ENCODE assay signal across 9 mouse cellular contexts in genomic region chr10:70121406-70121695, GRCm38 (mm10). TPM values are rescaled to one million over a fixed set of nuclear protein-coding genes. Genes with fewer than 3 reads are reported as not detected.
A peak's percentile ranks its signal among the peaks of the same experiment; 100 is the strongest.
DNase-seq lines count a peak whose midpoint lies in the region; ATAC-seq and TF ChIP-seq lines count a peak whose summit lies in the region.
"Had no signal": no experiment of that assay in that cellular context is flagged by ENCODE, and none has a peak within 500 bp of the region (broad histone marks: within the 10 kb centered on the region; RNA-seq: fewer than 3 reads in every experiment).

No protein-coding gene starts in this region.

- peak; percentile 69 for ATAC-seq in liver, embryonic 14.5 days (ENCODE audit: insufficient read depth)

- TF ChIP-seq EP300 in liver, embryonic 14.5 days (IDR thresholded peaks at IDR 0.05; ENCODE audit: low read depth), result no peak

- no peak overlapping the region; the same call in 1 of the 2 replicates for H3K9ac ChIP-seq in liver, embryonic 14.5 days (replicated peaks)

- H3K4me3 ChIP-seq in heart, embryonic 10.5 days, result no peak overlapping the region
- H3K4me3 ChIP-seq in liver, embryonic 14.5 days (ENCODE audit: insufficient read depth in 1 of 2, low read depth in 2 of 2, low read length in 2 of 2), result peak overlapping the region; percentile 11 to 32

- TF ChIP-seq CTCF in liver, embryonic 14.5 days (IDR thresholded peaks at IDR 0.05; ENCODE audit: low read depth), result no peak

- DNase-seq in heart, embryonic 10.5 days (ENCODE audit: low spot score), result no peak
- no peak for DNase-seq in heart, adult 8-10 months (ENCODE audit: low spot score)
- peak; percentile 15 for DNase-seq in spleen, adult 12 weeks (ENCODE audit: low spot score)
- no peak for DNase-seq in spleen, postnatal 4 days (ENCODE audit: low spot score in 2 of 2)
- no peak for DNase-seq in liver, embryonic 14.5 days (ENCODE audit: low read depth in 3 of 3, low spot score in 3 of 3)
- DNase-seq in ovary, adult 18-20 months (ENCODE audit: low spot score), result no peak
- no peak for DNase-seq in cerebellum, adult 11-12 months
- DNase-seq in kidney, adult 9 months, result no peak

- H3K4me2 ChIP-seq in liver, embryonic 14.5 days (ENCODE audit: low read depth), result peak overlapping the region; percentile 61

- H3K4me1 ChIP-seq in heart, embryonic 10.5 days, result peaks cover 80% of the 10 kb centered on the region
- peaks cover 59 to 63% of the 10 kb centered on the region in 2 experiments for H3K4me1 ChIP-seq in liver, embryonic 14.5 days (replicated peaks; ENCODE audit: control insufficient read depth in 2 of 2, insufficient read depth in 2 of 2, low read length in 1 of 2)

- WGBS in heart, embryonic 10.5 days, result 65% methylated on average over 8 of the region's 8 CpGs
- 14% methylated on average over 8 of the region's 8 CpGs for WGBS in liver, embryonic 14.5 days (ENCODE audit: insufficient replicate concordance)

- H3K9me3 ChIP-seq in heart, embryonic 10.5 days, result no peaks in the 10 kb centered on the region
- no peaks in the 10 kb centered on the region for H3K9me3 ChIP-seq in liver, embryonic 14.5 days (ENCODE audit: control insufficient read depth, low read length)

- H3K36me3 ChIP-seq in heart, embryonic 10.5 days, result peaks cover under 1% of the 10 kb centered on the region; the same call in 1 of the 2 replicates
- H3K36me3 ChIP-seq in liver, embryonic 14.5 days (replicated peaks; ENCODE audit: control insufficient read depth, insufficient read depth, low read depth), result no peaks in the 10 kb centered on the region

- H3K27me3 ChIP-seq in heart, embryonic 10.5 days (ENCODE audit: insufficient read depth, poor library complexity, severe bottlenecking), result no peaks in the 10 kb centered on the region
- no peaks in the 10 kb centered on the region for H3K27me3 ChIP-seq in liver, embryonic 14.5 days (ENCODE audit: control insufficient read depth, insufficient read depth, low read length)

- peak overlapping the region; percentile 82 for H3K27ac ChIP-seq in heart, embryonic 10.5 days
- peak overlapping the region; percentile 61 for H3K27ac ChIP-seq in liver, embryonic 14.5 days
- H3K27ac ChIP-seq: macrophage had no signal

RNA-seq across cellular contexts. Expression of gene Ccdc6, which starts 24.4 kb away (rescaled TPM):
- 14.6 and 16.0 TPM in 2 replicates for polyA plus RNA-seq in heart, embryonic 10.5 days (2016; fragmentation: Nextera tagmentation; extraction: Ambion mirVana)
- 10 to 100 TPM; 23.3 to 28.6 (median 24.9) TPM for total RNA-seq in heart, adult 8-10 months (2022)
- polyA plus RNA-seq in liver, embryonic 14.5 days (2012; rRNA removed), result 6.7 and 8.3 TPM in 2 replicates
- polyA plus RNA-seq in liver, embryonic 14.5 days (2014; fragmentation: Nextera tagmentation; extraction: Ambion mirVana), result 9.5 and 10.7 TPM in 2 replicates
